Comparison of ENCODE assay signal across 17 mouse cellular contexts in the genomic region with DNA sequence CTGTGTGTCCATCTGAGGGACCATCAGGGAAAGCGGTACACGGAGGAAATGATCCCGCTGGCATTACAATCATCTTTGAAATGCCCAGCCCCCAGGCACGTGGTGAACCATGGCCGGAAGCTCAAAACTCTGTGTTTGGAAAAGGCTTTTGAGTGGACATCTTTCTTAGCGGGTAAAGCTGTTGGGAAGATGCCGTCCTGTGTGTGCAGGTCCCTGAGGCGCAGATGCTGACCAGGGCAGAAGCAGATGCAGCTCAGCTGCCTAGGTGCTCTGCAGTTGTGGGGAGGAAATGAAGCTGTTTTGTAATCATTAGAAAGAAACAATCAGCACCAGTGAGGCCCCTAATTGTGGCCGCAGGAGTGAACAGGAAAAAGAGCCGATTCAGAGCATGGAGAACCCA. TPM values are rescaled to one million over a fixed set of nuclear protein-coding genes. Genes with fewer than 3 reads are reported as not detected.
A peak's percentile ranks its signal among the peaks of the same experiment; 100 is the strongest.
DNase-seq lines count a peak whose midpoint lies in the region; ATAC-seq and TF ChIP-seq lines count a peak whose summit lies in the region.
"Had no signal": no experiment of that assay in that cellular context is flagged by ENCODE, and none has a peak within 500 bp of the region (broad histone marks: within the 10 kb centered on the region; RNA-seq: fewer than 3 reads in every experiment).

No protein-coding gene starts in this region.

- ATAC-seq in kidney, embryonic 15.5 days (replicated peaks; ENCODE audit: low FRiP score): no peak
- no peak for ATAC-seq in neural tube, embryonic 13.5 days (ENCODE audit: low read depth)
- ATAC-seq: liver, embryonic 12.5 days had no signal

- no peaks in the 10 kb centered on the region for H3K27me3 ChIP-seq in heart, embryonic 10.5 days (ENCODE audit: insufficient read depth, poor library complexity, severe bottlenecking)
- no peaks in the 10 kb centered on the region for H3K27me3 ChIP-seq in kidney, embryonic 15.5 days
- H3K27me3 ChIP-seq in neural tube, embryonic 13.5 days: no peaks in the 10 kb centered on the region
- H3K27me3 ChIP-seq in small intestine, adult 2 months (ENCODE audit: control insufficient read depth, insufficient read depth, low read length): no peaks in the 10 kb centered on the region

- no peak overlapping the region for H3K9ac ChIP-seq in kidney, embryonic 15.5 days
- no peak overlapping the region for H3K9ac ChIP-seq in neural tube, embryonic 13.5 days
- H3K9ac ChIP-seq: hindbrain, embryonic 14.5 days; liver, embryonic 12.5 days had no signal

- no peaks in the 10 kb centered on the region for H3K9me3 ChIP-seq in heart, embryonic 10.5 days
- no peaks in the 10 kb centered on the region for H3K9me3 ChIP-seq in kidney, embryonic 15.5 days (replicated peaks)
- H3K9me3 ChIP-seq in neural tube, embryonic 13.5 days: no peaks in the 10 kb centered on the region
- H3K9me3 ChIP-seq: G1E; liver, embryonic 12.5 days had no signal

- no peak for TF ChIP-seq CTCF in small intestine, adult 2 months (IDR thresholded peaks at IDR 0.05; ENCODE audit: extremely low read depth, insufficient read length, insufficient replicate concordance, low read depth, low read length)

- H3K4me3 ChIP-seq in heart, embryonic 10.5 days: no peak overlapping the region
- H3K4me3 ChIP-seq in kidney, embryonic 15.5 days (replicated peaks): no peak overlapping the region
- no peak overlapping the region for H3K4me3 ChIP-seq in neural tube, embryonic 13.5 days
- H3K4me3 ChIP-seq in small intestine, adult 2 months (ENCODE audit: low read depth, low read length): no peak overlapping the region
- H3K4me3 ChIP-seq: liver, embryonic 12.5 days had no signal

- no peak for DNase-seq in heart, embryonic 10.5 days (ENCODE audit: low spot score)
- DNase-seq in heart, postnatal 36 days: no peak
- DNase-seq in kidney, adult 18-20 months: no peak
- DNase-seq in neural tube, embryonic 10.5 days (ENCODE audit: extremely low spot score, low spot score): no peak
- no peak for DNase-seq in Muller cell, postnatal 12 days (ENCODE audit: inconsistent ontology term)
- DNase-seq: adrenal gland, adult 2 months; cerebellum, adult 2 months; gastrocnemius, postnatal 36 days; lung, postnatal 36 days; spleen, adult 18-20 months had no signal

- H3K36me3 ChIP-seq in heart, embryonic 10.5 days: no peaks in the 10 kb centered on the region
- no peaks in the 10 kb centered on the region for H3K36me3 ChIP-seq in kidney, embryonic 15.5 days
- no peaks in the 10 kb centered on the region for H3K36me3 ChIP-seq in neural tube, embryonic 13.5 days
- no peaks in the 10 kb centered on the region for H3K36me3 ChIP-seq in small intestine, adult 2 months (ENCODE audit: control insufficient read depth, insufficient read depth, low read length)
- H3K36me3 ChIP-seq: G1E; liver, embryonic 12.5 days had no signal

- H3K4me1 ChIP-seq in heart, embryonic 10.5 days: peaks cover 28% of the 10 kb centered on the region
- H3K4me1 ChIP-seq in kidney, embryonic 15.5 days: peaks cover 53% of the 10 kb centered on the region
- H3K4me1 ChIP-seq in neural tube, embryonic 13.5 days (replicated peaks): peaks cover 6% of the 10 kb centered on the region; the same call in 1 of the 2 replicates
- peaks cover 10% of the 10 kb centered on the region; the same call in 1 of the 2 replicates for H3K4me1 ChIP-seq in small intestine, adult 2 months (ENCODE audit: control insufficient read depth, insufficient read depth, insufficient read length, low read length)

- peak overlapping the region; percentile 38; the same call in 1 of the 2 replicates for H3K27ac ChIP-seq in heart, embryonic 10.5 days
- H3K27ac ChIP-seq in kidney, embryonic 15.5 days: peak overlapping the region; percentile 66
- 0 out of 2 replicates have a peak overlapping the region, but pooled peaks have one; percentile 24 for H3K27ac ChIP-seq in neural tube, embryonic 13.5 days (replicated peaks)
- peak overlapping the region; percentile 21 for H3K27ac ChIP-seq in small intestine, adult 2 months (ENCODE audit: insufficient read depth, low read depth, low read length)
- H3K27ac ChIP-seq: hindbrain, embryonic 14.5 days; liver, embryonic 12.5 days had no signal

- intact Hi-C loops in heart, postnatal 36 days (cut with DNase I): no loop called here

- no peak overlapping the region for H3K4me2 ChIP-seq in kidney, embryonic 15.5 days
- H3K4me2 ChIP-seq in neural tube, embryonic 13.5 days: no peak overlapping the region
- H3K4me2 ChIP-seq: hindbrain, embryonic 14.5 days; liver, embryonic 12.5 days; midbrain, embryonic 11.5 days had no signal

- 61% methylated on average over 10 of the region's 10 CpGs for WGBS in heart, embryonic 10.5 days
- WGBS in kidney, embryonic 15.5 days: 52% methylated on average over 10 of the region's 10 CpGs
- WGBS in neural tube, embryonic 13.5 days: 69% methylated on average over 10 of the region's 10 CpGs
- WGBS in small intestine, adult 2 months: 87% methylated on average over 10 of the region's 10 CpGs

- no peak for TF ChIP-seq POLR2A in small intestine, adult 2 months (IDR thresholded peaks at IDR 0.05; ENCODE audit: low read depth, low read length)

RNA-seq across cellular contexts. Expression of gene Dad1, which starts 39.0 kb away (rescaled TPM):
- polyA plus RNA-seq in heart, embryonic 10.5 days (2016; fragmentation: Nextera tagmentation; extraction: Ambion mirVana): 298 and 356 TPM in 2 replicates
- 100 to 1,000 TPM in 1 of 2 experiments, 10 to 100 TPM in 1; 96.6 to 101 TPM for total RNA-seq in heart, postnatal 36 days (2021)
- polyA plus RNA-seq in kidney, embryonic 15.5 days (2015; fragmentation: Nextera tagmentation; extraction: Ambion mirVana): 427 and 441 TPM in 2 replicates
- 416 and 437 TPM in 2 replicates for polyA plus RNA-seq in neural tube, embryonic 13.5 days (2015; fragmentation: Nextera tagmentation; extraction: Ambion mirVana)
- 561 and 627 TPM in 2 replicates for polyA plus RNA-seq in small intestine, adult 2 months (2012; rRNA removed)

RNA-seq across cellular contexts. Expression of gene Abhd4, which starts 39.1 kb away (rescaled TPM):
- 66.0 and 89.0 TPM in 2 replicates for polyA plus RNA-seq in heart, embryonic 10.5 days (2016; fragmentation: Nextera tagmentation; extraction: Ambion mirVana)
- total RNA-seq in heart, postnatal 36 days (2021): 10 to 100 TPM; 52.2 to 59.7 TPM
- 61.3 and 67.6 TPM in 2 replicates for polyA plus RNA-seq in kidney, embryonic 15.5 days (2015; fragmentation: Nextera tagmentation; extraction: Ambion mirVana)
- polyA plus RNA-seq in neural tube, embryonic 13.5 days (2015; fragmentation: Nextera tagmentation; extraction: Ambion mirVana): 60.4 and 72.4 TPM in 2 replicates
- polyA plus RNA-seq in small intestine, adult 2 months (2012; rRNA removed): 35.2 and 53.6 TPM in 2 replicates
